Mouse (Mus musculus): ENCODE measurements around the gene Kcnma1. TPM values are rescaled to one million over a fixed set of nuclear protein-coding genes. Genes with fewer than 3 reads are reported as not detected.

Gene Kcnma1
- total RNA-seq, 2 experiments from 2014 or later, result 133 to 151 TPM

DNA sequence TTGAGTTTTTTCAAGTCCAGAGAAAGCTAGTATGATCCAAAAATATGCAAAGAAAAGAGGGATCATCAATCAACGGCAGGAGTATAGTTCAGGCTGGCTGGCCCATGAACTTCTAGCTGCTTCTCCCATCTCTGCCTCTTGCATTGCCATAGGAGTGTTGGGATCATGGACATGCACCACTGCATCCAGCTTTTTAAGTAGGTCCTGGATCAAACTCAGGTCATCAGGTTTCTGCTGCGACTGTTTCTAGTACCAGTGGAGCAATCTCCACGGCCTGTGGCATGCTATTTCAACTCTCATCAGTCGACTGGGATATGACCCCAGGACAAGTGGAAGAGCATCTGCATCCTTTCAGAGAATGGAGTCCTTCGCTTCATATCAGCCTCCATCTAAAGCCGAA lies 655.5 kb downstream of the Kcnma1 start:
- DNase-seq (ENCODE audit: low spot score in 2 of 2), result no peak

- DNase-seq (ENCODE audit: low spot score in 2 of 2), result no peak
Measured at GRCm38 (mm10) chr14:23357529-23358278, 656.6 kb downstream of the Kcnma1 start.

- DNase-seq (ENCODE audit: low spot score in 2 of 2), result no peak
Measured at GRCm38 (mm10) chr14:23326786-23327185, 687.5 kb downstream of the Kcnma1 start.

- DNase-seq (ENCODE audit: low spot score in 2 of 2), result no peak
Measured at GRCm38 (mm10) chr14:23305288-23305687, 709.0 kb downstream of the Kcnma1 start.

DNA sequence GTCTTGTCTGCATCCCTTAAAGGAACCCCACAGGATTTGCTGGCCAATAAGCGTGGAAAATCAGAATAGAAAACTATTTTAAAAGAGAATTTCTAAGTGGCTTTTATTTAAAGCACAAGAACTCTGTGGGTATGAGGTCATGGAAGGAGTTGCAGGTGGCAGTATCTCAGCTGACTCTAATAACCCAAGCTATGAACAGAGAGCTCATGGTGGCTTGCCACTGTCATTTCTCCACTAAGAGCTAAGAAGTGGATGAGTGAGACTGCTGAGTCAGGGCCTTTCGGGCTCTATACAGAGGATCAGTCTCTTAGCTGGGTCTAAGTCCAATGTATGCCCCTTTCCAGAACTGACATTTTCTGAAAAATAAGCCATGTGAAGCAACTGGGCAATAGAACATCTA lies 713.8 kb downstream of the Kcnma1 start:
- no peak for DNase-seq (ENCODE audit: low spot score in 2 of 2)

DNA sequence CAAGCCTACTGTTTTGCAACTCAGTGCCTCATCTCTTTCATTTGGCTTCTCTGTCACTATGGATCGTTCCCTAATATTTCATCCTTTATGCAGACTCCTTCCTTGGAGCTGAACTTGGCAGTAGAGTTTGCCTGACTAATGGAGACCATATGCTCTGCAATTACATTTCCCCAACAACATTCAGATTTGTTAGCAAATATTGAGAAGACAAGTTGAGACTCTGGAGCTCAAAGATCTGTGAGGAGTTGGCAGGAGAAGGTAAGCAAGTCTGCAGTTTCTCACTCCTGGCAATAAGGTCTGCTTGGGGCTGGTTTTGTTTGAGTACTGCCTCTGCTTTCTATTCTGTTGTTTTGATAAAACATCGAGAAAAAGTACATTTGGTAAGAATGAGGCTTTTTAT lies 723.7 kb downstream of the Kcnma1 start:
- peak in 1 of 2 experiments; percentile 13 for DNase-seq (ENCODE audit: low spot score in 2 of 2)

- DNase-seq (ENCODE audit: low spot score in 2 of 2), result no peak
Measured at GRCm38 (mm10) chr14:23266554-23267309, 747.6 kb downstream of the Kcnma1 start.

DNA sequence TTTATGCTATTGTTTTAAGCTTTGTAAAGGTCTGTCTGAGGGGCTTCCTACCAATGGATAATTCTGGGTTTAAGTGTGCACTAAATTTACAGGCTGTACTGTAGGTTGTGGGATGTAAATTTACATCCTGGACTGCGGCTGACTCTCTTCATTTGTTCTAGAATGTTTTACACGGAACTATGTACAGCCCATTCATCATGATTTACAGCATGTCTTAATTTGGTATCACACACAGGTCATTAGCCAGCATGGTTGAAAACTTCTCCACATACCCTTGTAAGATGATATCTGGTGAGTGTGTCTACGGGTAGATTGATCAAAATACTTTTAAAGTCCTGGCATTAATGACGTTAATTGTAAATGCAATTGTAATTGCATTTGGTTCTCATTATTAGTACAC lies 761.1 kb downstream of the Kcnma1 start:
- no peak for DNase-seq (ENCODE audit: low spot score in 2 of 2)

GRCm38 (mm10) chr14:23244446-23244845 lies 769.8 kb downstream of the Kcnma1 start:
- DNase-seq (ENCODE audit: low spot score in 2 of 2), result no peak

GRCm38 (mm10) chr14:23243857-23244256 lies 770.4 kb downstream of the Kcnma1 start:
- DNase-seq (ENCODE audit: low spot score in 2 of 2), result no peak

Other genes starting within 250 kb of the Kcnma1 start
- gene Dlg5, start 231.4 kb upstream of the Kcnma1 start, total RNA-seq (2021), result 10 to 100 TPM; 55.5 to 74.0 TPM

Data from layer of hippocampus, postnatal 14 days (tissue).